Mouse (Mus musculus) thymus, adult 2 months (tissue): Measurements from ENCODE around the gene Slco1a5.

Source experiments
- CTCF ChIP-seq: fragments of 200-500 bp; IDR thresholded peaks from 2 replicates; pipeline ENCODE4 v1.5.1; 2012; ENCODE audit warnings: mild to moderate bottlenecking, control low read depth, low read length, moderate library complexity, borderline replicate concordance; ENCODE audit not compliant: control insufficient read depth, poor library complexity, insufficient read depth; ENCODE audit errors: extremely low read depth
- POLR2A ChIP-seq: fragments of 200-500 bp; IDR thresholded peaks from 2 replicates; pipeline ENCODE4 v1.6.1; 2012; ENCODE audit warnings: mild to moderate bottlenecking, low read length, control low read depth, moderate library complexity; ENCODE audit not compliant: control insufficient read depth, poor library complexity, insufficient read depth; ENCODE audit errors: extremely low read depth

GRCm38 (mm10) chr6:142314285-142314684 lies 8.5 kb downstream of the Slco1a5 start:
- TF ChIP-seq CTCF (no peak), POLR2A (no peak)
